Mouse (Mus musculus): ENCODE results near the gene Slc9a4. TPM values are rescaled to one million over a fixed set of nuclear protein-coding genes. Genes with fewer than 3 reads are reported as not detected.
"Not testable (repeated sequence)": the region's sequence is repeated elsewhere in the genome, so short reads cannot be mapped to it uniquely, and the experiment has no call there.

The Slc9a4 gene
- polyA plus RNA-seq (2016; fragmentation: Nextera tagmentation; extraction: Ambion mirVana): not detected in 2 replicates

DNA sequence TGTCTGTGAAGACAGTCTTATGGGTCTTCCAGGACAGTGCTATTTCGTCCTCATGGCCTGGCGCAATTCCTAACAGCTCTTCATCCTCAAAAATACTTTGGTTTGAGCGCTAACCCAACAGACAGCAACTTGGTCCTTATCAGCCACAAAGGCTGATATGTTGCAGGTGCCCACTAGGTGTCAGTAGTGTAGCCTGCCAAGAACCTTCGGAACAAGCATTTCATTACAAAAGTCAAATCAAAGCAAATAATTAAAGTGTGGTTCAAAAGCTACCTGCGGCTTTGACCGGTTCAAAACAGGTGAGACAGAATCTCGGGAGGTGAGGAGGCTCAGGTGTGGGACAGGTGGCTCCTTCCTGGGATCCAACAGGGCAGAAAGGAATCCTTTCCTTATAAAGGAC lies at the start of gene Slc9a4:
TSS of gene Slc9a4 (plus strand) at position 298 of the 400 bp plus-strand sequence.
- Histone ChIP-seq H3K9ac (no peak within 1 kb of the TSS), H3K36me3 (no peaks in the 10 kb centered on the region), H3K4me1 (no peaks in the 10 kb centered on the region), H3K27ac (no peak within 1 kb of the TSS), H3K9me3 (replicated peaks) (no peaks in the 10 kb centered on the region), H3K27me3 (replicated peaks) (0 out of 2 replicates have a peak, but pooled peaks cover 6% of the 10 kb centered on the region), H3K4me2 (no peak within 1 kb of the TSS), H3K4me3 (no peak within 1 kb of the TSS)
- ATAC-seq: no peak
- WGBS (ENCODE audit: insufficient replicate concordance): 12% methylated on average over 7 of the region's 7 CpGs

DNA sequence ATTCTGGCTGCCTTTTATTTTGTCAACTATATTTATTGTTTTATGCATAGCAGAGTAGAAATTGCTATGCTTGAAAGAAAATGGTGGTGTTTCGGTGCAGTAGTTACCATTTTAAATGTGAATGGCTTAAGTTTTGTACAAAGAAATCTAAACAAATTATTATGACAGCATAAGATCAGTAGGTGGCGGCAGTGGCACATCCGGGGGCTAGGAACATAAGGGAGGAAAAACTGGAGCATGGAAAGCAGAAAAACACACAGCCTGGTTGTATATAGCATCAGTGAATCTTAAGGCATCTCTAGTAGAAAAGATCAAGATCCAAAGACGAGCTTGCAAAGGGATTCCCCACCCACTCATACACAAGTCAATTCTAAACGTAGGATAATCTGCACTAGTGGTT lies 42.3 kb upstream of the Slc9a4 start:
- Histone ChIP-seq H3K9ac (no peak overlapping the region), H3K4me2 (no peak overlapping the region), H3K4me3 (no peak overlapping the region), H3K27ac (no peak overlapping the region), H3K27me3 (replicated peaks) (no peaks in the 10 kb centered on the region), H3K36me3 (no peaks in the 10 kb centered on the region), H3K9me3 (replicated peaks) (no peaks in the 10 kb centered on the region), H3K4me1 (peaks cover 5% of the 10 kb centered on the region; the same call in 1 of the 2 replicates)
- 60% methylated on average over 5 of the region's 5 CpGs for WGBS (ENCODE audit: insufficient replicate concordance)
- ATAC-seq: no peak

DNA sequence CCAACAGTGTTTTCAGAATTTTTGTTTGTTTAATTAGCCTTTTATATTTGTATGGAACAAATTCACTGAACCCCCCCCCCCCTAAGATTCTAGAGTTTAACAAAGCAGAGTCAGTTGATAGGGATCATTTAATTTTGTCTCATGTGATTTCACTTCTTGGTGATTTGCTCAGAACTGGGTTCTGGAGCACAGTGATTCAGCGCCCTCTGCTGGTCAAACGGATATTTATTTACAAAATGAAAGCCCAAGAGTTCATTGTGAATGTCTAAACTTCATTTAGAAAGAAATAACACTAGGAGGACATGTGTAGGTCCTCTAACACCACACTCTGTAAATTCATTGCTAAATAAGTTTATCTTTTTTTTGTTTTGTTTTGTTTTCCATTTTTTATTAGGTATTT lies 35.2 kb upstream of the Slc9a4 start:
- no peak overlapping the region for H3K27ac ChIP-seq
- no peaks in the 10 kb centered on the region for H3K36me3 ChIP-seq
- H3K27me3 ChIP-seq (replicated peaks): no peaks in the 10 kb centered on the region
- ATAC-seq: no peak
- 0% methylated on average over 2 of the region's 2 CpGs for WGBS (ENCODE audit: insufficient replicate concordance)
- no peak overlapping the region for H3K4me3 ChIP-seq
- no peaks in the 10 kb centered on the region for H3K9me3 ChIP-seq (replicated peaks)
- no peak overlapping the region for H3K4me2 ChIP-seq
- H3K4me1 ChIP-seq: peaks cover 5% of the 10 kb centered on the region; the same call in 1 of the 2 replicates
- no peak overlapping the region for H3K9ac ChIP-seq

DNA sequence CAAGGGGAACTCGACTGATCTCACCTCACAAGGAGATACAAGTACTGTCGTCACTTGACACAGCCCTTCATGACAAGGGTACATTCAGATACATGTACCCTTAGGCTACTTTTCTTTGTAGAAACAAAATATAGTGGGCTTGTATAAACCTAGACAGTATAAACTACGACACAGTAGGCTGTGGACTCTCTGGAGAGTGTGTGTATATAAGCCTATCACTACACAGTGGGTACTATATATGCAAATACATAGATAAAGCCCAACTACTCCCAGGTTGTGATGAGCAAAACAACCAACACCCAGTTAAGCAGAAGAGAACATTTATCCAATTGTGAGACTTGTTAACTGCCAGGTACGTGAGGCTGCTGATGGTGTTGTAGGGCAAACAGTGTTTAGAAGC lies 33.2 kb upstream of the Slc9a4 start:
- Histone ChIP-seq H3K27ac (no peak overlapping the region), H3K27me3 (replicated peaks) (no peaks in the 10 kb centered on the region), H3K36me3 (no peaks in the 10 kb centered on the region), H3K4me2 (no peak overlapping the region), H3K9ac (no peak overlapping the region), H3K4me3 (no peak overlapping the region), H3K4me1 (no peaks in the 10 kb centered on the region), H3K9me3 (replicated peaks) (no peaks in the 10 kb centered on the region)
- 59% methylated on average over 4 of the region's 4 CpGs for WGBS (ENCODE audit: insufficient replicate concordance)
- ATAC-seq: no peak

DNA sequence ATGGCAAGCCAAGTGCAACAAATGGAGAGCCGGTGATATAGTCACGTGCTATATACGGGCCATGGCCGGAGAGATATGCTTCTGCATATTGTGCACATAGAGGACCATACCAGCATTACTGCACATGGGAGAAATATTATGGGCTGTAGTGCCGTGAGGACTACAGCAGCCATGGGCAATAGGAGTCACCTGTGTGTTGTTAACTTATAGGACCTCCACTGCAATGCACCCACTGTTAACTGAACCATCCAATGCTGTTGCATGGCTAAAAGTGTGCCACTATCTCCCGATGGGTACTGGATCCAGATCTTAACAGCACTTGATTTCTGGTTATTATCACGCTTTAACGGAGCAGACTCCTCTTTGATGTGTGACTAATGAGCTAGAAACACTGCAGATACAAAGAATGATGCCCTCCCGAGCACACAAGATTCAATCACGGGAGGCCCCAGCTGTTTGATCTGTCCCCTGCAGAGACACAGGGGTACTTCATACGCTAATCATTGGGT lies 32.8 kb upstream of the Slc9a4 start:
- H3K9ac ChIP-seq: no peak overlapping the region
- no peak overlapping the region for H3K27ac ChIP-seq
- ATAC-seq: no peak
- H3K36me3 ChIP-seq: no peaks in the 10 kb centered on the region
- no peak overlapping the region for H3K4me3 ChIP-seq
- no peaks in the 10 kb centered on the region for H3K4me1 ChIP-seq
- no peaks in the 10 kb centered on the region for H3K9me3 ChIP-seq (replicated peaks)
- no peak overlapping the region for H3K4me2 ChIP-seq
- 74% methylated on average over 11 of the region's 11 CpGs for WGBS (ENCODE audit: insufficient replicate concordance)
- H3K27me3 ChIP-seq (replicated peaks): no peaks in the 10 kb centered on the region

DNA sequence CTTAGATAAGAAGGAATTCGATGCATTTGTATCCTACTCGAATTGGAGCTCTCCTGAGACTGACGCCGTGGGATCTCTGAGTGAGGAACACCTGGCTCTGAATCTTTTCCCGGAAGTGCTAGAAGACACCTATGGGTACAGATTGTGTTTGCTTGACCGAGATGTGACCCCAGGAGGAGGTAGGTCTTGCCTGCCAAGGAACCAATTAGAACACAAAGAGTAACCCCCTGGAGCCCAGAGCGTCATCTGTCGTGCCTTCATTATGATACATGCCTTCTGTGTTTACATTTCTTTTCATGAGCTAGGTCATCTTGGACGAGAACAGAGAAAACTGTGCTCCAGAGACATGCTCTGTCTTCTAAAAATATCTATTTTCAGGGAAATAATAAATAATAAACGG lies 32.1 kb upstream of the Slc9a4 start:
- WGBS (ENCODE audit: insufficient replicate concordance): 60% methylated on average over 10 of the region's 10 CpGs

DNA sequence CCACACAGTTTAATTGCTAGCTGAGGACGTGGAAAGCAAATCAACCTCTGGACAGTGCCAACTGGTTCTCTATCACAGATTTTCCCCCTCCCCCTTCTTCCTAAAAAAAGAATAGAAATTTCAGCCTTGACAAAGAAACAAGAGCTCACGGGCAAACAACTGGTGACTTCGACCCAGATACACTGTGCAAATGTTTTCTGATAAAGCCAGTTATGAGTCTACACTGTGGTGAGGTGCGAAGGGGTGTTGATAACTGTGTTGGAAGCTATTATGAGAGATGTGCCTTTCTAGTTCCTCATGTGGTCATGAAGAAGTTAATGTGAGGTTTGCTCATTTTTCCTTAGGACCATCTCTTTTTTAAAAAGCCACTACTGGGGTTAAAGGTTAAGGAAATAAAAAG lies 10.5 kb upstream of the Slc9a4 start:
- no peak overlapping the region for H3K27ac ChIP-seq
- no peaks in the 10 kb centered on the region for H3K4me1 ChIP-seq
- no peaks in the 10 kb centered on the region for H3K27me3 ChIP-seq (replicated peaks)
- ATAC-seq: no peak
- WGBS (ENCODE audit: insufficient replicate concordance): 41% methylated on average over 4 of the region's 4 CpGs
- no peak overlapping the region for H3K4me3 ChIP-seq
- no peak overlapping the region for H3K4me2 ChIP-seq
- H3K36me3 ChIP-seq: no peaks in the 10 kb centered on the region
- H3K9ac ChIP-seq: no peak overlapping the region
- no peaks in the 10 kb centered on the region for H3K9me3 ChIP-seq (replicated peaks)

More for the DNA sequence above, 32.1 kb upstream of the Slc9a4 start:
- Histone ChIP-seq H3K4me1 (no peaks in the 10 kb centered on the region), H3K27me3 (replicated peaks) (no peaks in the 10 kb centered on the region), H3K4me3 (no peak overlapping the region), H3K9me3 (replicated peaks) (no peaks in the 10 kb centered on the region), H3K9ac (no peak overlapping the region), H3K4me2 (no peak overlapping the region), H3K27ac (no peak overlapping the region), H3K36me3 (no peaks in the 10 kb centered on the region)
- no peak for ATAC-seq

DNA sequence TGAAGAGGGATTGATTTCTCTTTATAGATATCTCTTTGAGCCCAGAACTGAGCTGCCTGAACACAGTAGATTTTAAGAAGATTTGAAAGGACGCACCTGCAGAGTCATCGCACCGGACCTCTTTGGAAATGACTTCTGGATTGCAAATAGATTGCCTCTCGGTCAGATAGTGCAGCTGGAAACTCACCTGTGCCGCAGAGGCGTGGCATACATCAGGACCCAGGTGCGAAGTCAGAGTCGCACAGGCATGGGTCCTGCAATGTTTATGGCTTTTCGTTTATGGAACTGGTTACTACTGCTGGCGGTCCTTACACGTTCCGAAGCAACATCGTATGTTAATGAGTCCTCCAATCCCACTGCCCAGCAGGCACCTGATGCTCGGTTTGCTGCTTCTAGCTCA lies 388 bp downstream of the Slc9a4 start:
- Histone ChIP-seq H3K27ac (no peak overlapping the region), H3K4me2 (no peak overlapping the region), H3K9me3 (replicated peaks) (no peaks in the 10 kb centered on the region), H3K27me3 (replicated peaks) (0 out of 2 replicates have a peak, but pooled peaks cover 6% of the 10 kb centered on the region), H3K9ac (no peak overlapping the region), H3K4me1 (no peaks in the 10 kb centered on the region), H3K36me3 (no peaks in the 10 kb centered on the region), H3K4me3 (no peak overlapping the region)
- WGBS (ENCODE audit: insufficient replicate concordance): 61% methylated on average over 14 of the region's 14 CpGs
- ATAC-seq: no peak

DNA sequence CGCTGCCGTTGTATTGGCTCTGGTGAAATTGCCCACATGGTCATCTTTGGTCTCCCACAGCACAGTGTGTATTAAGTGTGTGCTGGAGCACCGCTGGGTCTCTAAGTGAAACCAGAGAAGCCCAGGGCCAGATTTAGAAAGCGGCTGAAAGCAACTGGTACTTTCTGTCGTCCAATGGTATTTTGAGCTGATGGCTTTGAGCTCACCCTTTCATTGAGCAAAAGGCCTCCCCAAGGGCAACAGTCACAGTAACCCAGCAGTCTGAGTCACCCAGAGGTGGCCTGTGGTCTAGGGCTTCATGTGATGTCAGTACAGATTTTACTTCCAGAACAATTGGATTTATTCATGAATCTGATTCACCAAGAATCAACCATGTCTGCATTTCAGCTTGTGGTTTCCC lies 6.9 kb downstream of the Slc9a4 start:
- no peaks in the 10 kb centered on the region for H3K36me3 ChIP-seq
- no peak overlapping the region for H3K27ac ChIP-seq
- no peak overlapping the region for H3K4me2 ChIP-seq
- no peaks in the 10 kb centered on the region for H3K4me1 ChIP-seq
- no peak overlapping the region for H3K4me3 ChIP-seq
- 77% methylated on average over 5 of the region's 5 CpGs for WGBS (ENCODE audit: insufficient replicate concordance)
- H3K9ac ChIP-seq: no peak overlapping the region
- H3K9me3 ChIP-seq (replicated peaks): no peaks in the 10 kb centered on the region
- ATAC-seq: no peak
- no peaks in the 10 kb centered on the region for H3K27me3 ChIP-seq (replicated peaks)

DNA sequence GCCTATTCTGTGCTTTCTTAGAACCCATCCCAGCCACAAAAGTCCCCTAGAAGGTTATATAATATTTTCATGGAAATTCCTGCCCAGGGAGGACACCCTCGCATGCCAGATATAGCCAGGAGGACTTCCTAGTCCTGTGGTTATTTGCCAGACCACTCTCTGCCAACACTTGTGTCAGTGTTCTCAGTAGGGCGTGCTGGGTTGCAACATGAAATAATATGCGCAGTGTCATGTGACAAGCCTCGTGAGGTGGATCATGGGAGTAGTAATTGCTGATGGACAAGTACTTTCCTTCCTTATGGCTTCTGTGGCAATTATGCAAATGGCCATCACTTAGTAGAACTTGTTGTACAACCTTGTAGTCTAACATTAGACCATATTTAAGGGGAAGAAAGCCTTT lies 11.1 kb downstream of the Slc9a4 start:
- Histone ChIP-seq H3K9me3 (replicated peaks) (no peaks in the 10 kb centered on the region), H3K27ac (no peak overlapping the region), H3K4me3 (no peak overlapping the region), H3K27me3 (replicated peaks) (no peaks in the 10 kb centered on the region), H3K36me3 (no peaks in the 10 kb centered on the region), H3K4me1 (no peaks in the 10 kb centered on the region), H3K9ac (no peak overlapping the region), H3K4me2 (no peak overlapping the region)
- WGBS (ENCODE audit: insufficient replicate concordance): 65% methylated on average over 4 of the region's 4 CpGs
- no peak for ATAC-seq

DNA sequence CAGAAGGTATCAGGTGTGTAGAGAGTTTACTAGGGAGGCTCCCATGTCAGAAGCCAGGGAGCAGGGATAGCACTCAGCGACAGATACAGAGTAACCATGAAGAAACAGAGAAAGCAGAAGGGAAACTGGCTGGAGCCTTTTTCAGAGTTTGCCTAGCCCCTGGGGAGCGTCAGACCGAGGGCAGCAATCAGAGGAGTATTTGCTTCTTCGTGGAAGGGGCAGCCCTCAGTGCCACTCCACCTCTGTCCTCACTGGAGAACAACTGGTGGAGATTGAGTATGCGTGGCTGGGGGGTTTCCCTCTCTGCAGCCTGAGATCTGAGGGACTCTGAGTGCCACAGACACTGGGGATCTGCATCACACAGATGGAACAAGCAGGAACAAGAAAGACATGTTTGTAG lies 17.9 kb downstream of the Slc9a4 start:
- no peaks in the 10 kb centered on the region for H3K36me3 ChIP-seq
- no peaks in the 10 kb centered on the region for H3K27me3 ChIP-seq (replicated peaks)
- no peak for ATAC-seq
- WGBS (ENCODE audit: insufficient replicate concordance): 40% methylated on average over 5 of the region's 5 CpGs
- no peak overlapping the region for H3K27ac ChIP-seq
- H3K4me3 ChIP-seq: no peak overlapping the region
- no peaks in the 10 kb centered on the region for H3K4me1 ChIP-seq
- H3K4me2 ChIP-seq: no peak overlapping the region
- H3K9ac ChIP-seq: no peak overlapping the region
- no peaks in the 10 kb centered on the region for H3K9me3 ChIP-seq (replicated peaks)

DNA sequence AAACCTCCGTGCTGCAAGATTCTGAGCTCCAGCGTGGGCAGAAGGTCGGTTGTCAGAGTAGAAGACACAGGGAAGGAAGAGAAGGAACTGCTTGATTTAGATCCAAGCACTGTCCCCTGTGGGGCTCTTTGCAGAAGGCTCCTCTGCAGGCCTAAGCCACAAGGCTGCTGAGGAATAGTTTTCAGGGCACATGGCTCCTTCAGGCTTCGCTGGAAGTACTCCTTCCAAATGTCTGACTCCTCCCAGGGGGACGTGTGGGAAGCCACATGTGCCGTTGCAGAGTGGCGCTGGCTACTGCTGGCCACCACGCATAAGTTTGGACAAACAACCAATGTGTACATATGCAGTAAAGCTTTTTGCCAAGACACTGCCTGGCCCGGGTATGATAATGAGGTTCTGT lies 19.8 kb downstream of the Slc9a4 start:
- ATAC-seq; H3K27ac ChIP-seq; H3K9ac ChIP-seq; H3K27me3 ChIP-seq (replicated peaks); H3K4me2 ChIP-seq; H3K9me3 ChIP-seq (replicated peaks); H3K4me1 ChIP-seq; H3K4me3 ChIP-seq; H3K36me3 ChIP-seq: not testable (repeated sequence)
- WGBS (ENCODE audit: insufficient replicate concordance): 75% methylated on average over 9 of the region's 9 CpGs
